Comparison of ENCODE assay signal across 12 mouse cellular contexts in genomic region chr2:6444723-6445169, GRCm38 (mm10).
DNase-seq lines count a peak whose midpoint lies in the region; ATAC-seq lines count a peak whose summit lies in the region.
"Had no signal": no experiment of that assay in that cellular context is flagged by ENCODE, and none has a peak within 500 bp of the region (broad histone marks: within the 10 kb centered on the region; RNA-seq: fewer than 3 reads in every experiment).

No protein-coding gene starts in this region.

- ATAC-seq in megakaryocyte, adult 5-6 weeks (ENCODE audit: poor library complexity, severe bottlenecking) = no peak
- no peak for ATAC-seq in granulocyte monocyte progenitor cell, adult 5-6 weeks (replicated peaks; ENCODE audit: poor library complexity, severe bottlenecking)

- DNase-seq in ZHBTc4 (ENCODE audit: low read depth, low spot score) (peak; percentile 75), liver (peak; percentile 80)
- peak; percentile 34 to 41 for DNase-seq in spleen, postnatal 36 days (ENCODE audit: low spot score in 2 of 2)
- no peak for DNase-seq in thymus, postnatal 0 days (ENCODE audit: low spot score)
- no peak for DNase-seq in ovary, adult 18-20 months (ENCODE audit: low spot score)
- DNase-seq: cerebellum, postnatal 10 days; heart, postnatal 36 days had no signal

- no peaks in the 10 kb centered on the region for H3K27me3 ChIP-seq in megakaryocyte, embryonic 14.5 days (replicated peaks)
- H3K27me3 ChIP-seq: embryonic facial prominence, embryonic 15.5 days had no signal

- H3K36me3 ChIP-seq in megakaryocyte, embryonic 14.5 days (replicated peaks; ENCODE audit: low read length) = peaks cover 32% of the 10 kb centered on the region

- H3K4me3 ChIP-seq in megakaryocyte, embryonic 14.5 days (replicated peaks) = peak overlapping the region; percentile 85
- H3K4me3 ChIP-seq: embryonic facial prominence, embryonic 15.5 days; left cerebral cortex, adult 2 months had no signal

- H3K9me3 ChIP-seq in megakaryocyte, embryonic 14.5 days = no peaks in the 10 kb centered on the region
- H3K9me3 ChIP-seq: embryonic facial prominence, embryonic 15.5 days had no signal

- peaks cover 87% of the 10 kb centered on the region for H3K4me1 ChIP-seq in megakaryocyte, embryonic 14.5 days
- H3K4me1 ChIP-seq: embryonic facial prominence, embryonic 15.5 days had no signal

Comparison
In these comparisons a context has a peak if more than half of its experiments do, and no peak if none do; other contexts are left out.
1. DNase-seq: peak in ZHBTc4 (single experiment), liver (single experiment) and spleen, postnatal 36 days (2 of 2); none in thymus, postnatal 0 days (single experiment) and ovary, adult 18-20 months (single experiment).